Mouse (Mus musculus): Measurements from ENCODE around the gene Bod1l.

The Bod1l gene

DNA sequence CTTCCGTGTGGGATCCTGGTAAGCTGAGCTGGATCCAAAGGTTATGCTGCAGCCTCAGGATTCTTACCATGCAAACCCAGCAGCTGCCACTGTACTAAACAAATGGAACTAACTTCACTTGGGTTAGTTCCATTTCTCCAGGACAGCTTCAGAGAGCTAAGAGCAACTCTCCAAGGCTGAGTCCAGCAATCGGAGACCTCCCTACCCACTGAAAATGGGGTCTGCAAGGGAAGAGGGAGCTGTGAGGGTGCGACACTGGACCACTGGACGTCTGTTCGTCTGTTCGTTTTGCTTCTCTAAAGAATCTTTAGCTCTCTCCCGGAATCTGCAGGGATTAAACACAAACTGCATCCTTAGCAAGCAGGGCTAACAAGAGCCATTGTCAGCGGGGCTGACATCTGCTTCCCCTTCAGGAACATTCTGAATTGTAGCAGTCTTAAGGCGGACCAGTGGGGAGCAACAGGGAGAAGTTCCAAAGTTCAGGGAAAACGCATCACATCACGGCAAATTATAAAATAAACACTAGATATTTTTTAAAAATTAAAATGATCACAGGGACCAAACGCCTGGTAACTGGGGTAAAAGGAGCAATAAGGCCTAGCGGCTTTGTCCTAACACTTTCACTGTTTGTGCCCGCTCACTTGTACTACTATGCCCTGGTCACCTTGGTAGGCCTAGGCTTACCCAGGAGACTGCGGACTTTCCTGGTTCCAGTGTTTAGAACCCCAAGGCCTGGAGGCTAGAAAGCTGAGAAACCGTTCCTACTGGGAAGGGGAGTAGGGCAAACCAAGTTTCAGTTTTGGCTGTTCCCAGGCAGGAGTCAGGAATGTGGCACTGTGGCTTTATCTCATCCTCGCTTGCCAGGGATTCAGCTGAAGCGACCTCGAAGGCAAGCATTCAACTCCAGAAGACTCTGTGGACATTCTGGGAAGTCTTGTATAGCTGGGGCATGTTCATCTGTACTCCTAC lies 85.2 kb downstream of the Bod1l start:
- DNase-seq (ENCODE audit: low spot score), result no peak

- DNase-seq (ENCODE audit: low spot score), result no peak
Measured at GRCm38 (mm10) chr5:41757338-41757737, 86.8 kb downstream of the Bod1l start.

DNA sequence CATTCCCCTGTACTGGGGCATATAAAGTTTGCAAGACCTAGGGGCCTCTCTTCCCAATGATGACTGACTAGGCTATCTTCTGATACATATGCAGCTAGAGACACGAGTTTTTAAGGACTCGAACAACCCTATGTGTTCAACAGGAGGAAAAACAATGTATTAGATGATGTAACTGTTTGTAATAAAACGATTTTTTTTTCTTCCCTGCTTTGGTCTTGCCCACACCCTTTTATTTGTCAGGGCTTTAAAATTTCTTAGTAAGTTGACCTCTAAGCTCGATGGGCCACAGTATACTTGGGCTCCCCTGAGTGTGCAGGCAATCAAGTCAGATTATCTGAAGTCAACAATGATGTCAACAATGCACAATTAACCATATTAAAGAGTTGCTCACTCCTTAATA lies 87.7 kb downstream of the Bod1l start:
- DNase-seq (ENCODE audit: low spot score), result no peak

- DNase-seq (ENCODE audit: low spot score), result no peak
Measured at GRCm38 (mm10) chr5:41755373-41755960, 88.6 kb downstream of the Bod1l start.

DNA sequence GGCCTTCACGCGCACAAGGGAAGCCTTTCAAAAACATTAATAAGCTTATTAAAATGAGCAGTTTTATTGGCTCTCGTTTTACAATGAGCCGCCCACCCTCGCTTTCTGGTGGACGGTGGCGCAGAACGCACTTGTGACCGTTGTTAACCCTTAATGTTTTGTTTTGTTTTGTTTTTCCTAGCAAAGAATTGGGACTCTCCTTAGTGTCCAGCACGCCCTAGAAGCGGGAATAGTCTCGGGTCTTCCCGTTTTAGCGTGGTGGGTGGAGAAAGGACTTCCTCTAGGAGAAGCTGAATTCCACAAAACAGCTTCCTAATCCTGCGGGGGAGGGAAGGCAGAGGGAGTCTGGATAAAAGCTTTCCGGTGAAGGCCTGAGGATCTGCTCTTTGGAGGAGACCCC lies 89.3 kb downstream of the Bod1l start:
- DNase-seq (ENCODE audit: low spot score), result no peak

- DNase-seq (ENCODE audit: low spot score), result no peak
Measured at GRCm38 (mm10) chr5:41754226-41754775, 89.8 kb downstream of the Bod1l start.

- no peak for DNase-seq (ENCODE audit: low spot score)
Measured at GRCm38 (mm10) chr5:41752721-41753120, 91.4 kb downstream of the Bod1l start.

GRCm38 (mm10) chr5:41744898-41745780 lies 99.0 kb downstream of the Bod1l start:
- DNase-seq (ENCODE audit: low spot score), result no peak

DNA sequence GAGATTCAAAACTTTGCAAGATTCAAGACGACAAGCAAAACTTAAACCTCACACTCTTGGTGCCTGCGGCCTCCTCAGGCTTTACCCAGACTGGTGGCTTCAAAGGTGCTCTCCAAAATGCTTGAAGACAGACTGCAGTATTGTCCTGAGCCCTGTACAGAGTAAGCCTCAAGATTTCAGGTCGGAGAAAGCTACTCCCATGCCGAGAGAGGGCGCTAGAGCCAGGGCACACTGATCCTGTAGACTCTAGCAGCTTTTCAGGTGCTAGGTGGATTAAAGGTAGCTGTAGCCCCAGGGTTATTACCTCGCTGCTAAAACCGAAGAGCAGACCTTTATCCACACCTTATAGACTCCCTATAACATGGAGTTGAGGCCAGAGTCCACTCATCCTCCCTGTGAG lies 99.9 kb downstream of the Bod1l start:
- DNase-seq (ENCODE audit: low spot score), result no peak

- no peak for DNase-seq (ENCODE audit: low spot score)
Measured at GRCm38 (mm10) chr5:41738817-41739216, 105.3 kb downstream of the Bod1l start.

Data from ovary, postnatal 10 days (tissue).